Mouse (Mus musculus): ENCODE data around the gene Pgm2.

The Pgm2 gene

GRCm38 (mm10) chr5:64149184-64150127 is 56.7 kb downstream of the Pgm2 start:
- DNase-seq = peak; percentile 53

GRCm38 (mm10) chr5:64153319-64153718 is 60.6 kb downstream of the Pgm2 start:
- no peak for DNase-seq

- DNase-seq = peak; percentile 54
Measured at GRCm38 (mm10) chr5:64155861-64156550, 63.3 kb downstream of the Pgm2 start, which contains the start of gene Tbc1d1. Gene Tbc1d1, plus strand, starts transcription at chr5:64156305.

GRCm38 (mm10) chr5:64156579-64156978 is 63.8 kb downstream of the Pgm2 start:
- no peak for DNase-seq

- DNase-seq = peak; percentile 68
Measured at GRCm38 (mm10) chr5:64157926-64158325, 65.2 kb downstream of the Pgm2 start.

- DNase-seq = peak; percentile 20
Measured at GRCm38 (mm10) chr5:64158501-64158900, 65.8 kb downstream of the Pgm2 start.

- DNase-seq = peak; percentile 59
Measured at GRCm38 (mm10) chr5:64159065-64159780, 66.5 kb downstream of the Pgm2 start.

GRCm38 (mm10) chr5:64159781-64160704 is 67.3 kb downstream of the Pgm2 start:
- peak; percentile 80 for DNase-seq

GRCm38 (mm10) chr5:64160705-64161391 is 68.1 kb downstream of the Pgm2 start:
- peak; percentile 23 for DNase-seq

GRCm38 (mm10) chr5:64161917-64162316 is 69.2 kb downstream of the Pgm2 start:
- DNase-seq = no peak

- DNase-seq = no peak
Measured at GRCm38 (mm10) chr5:64162582-64162981, 69.8 kb downstream of the Pgm2 start.

- DNase-seq = no peak
Measured at GRCm38 (mm10) chr5:64164414-64164813, 71.7 kb downstream of the Pgm2 start.

- DNase-seq = no peak
Measured at GRCm38 (mm10) chr5:64165826-64166225, 73.1 kb downstream of the Pgm2 start.

- no peak for DNase-seq
Measured at GRCm38 (mm10) chr5:64168990-64169540, 76.3 kb downstream of the Pgm2 start.

- no peak for DNase-seq
Measured at GRCm38 (mm10) chr5:64172884-64173283, 80.1 kb downstream of the Pgm2 start.

- DNase-seq = no peak
Measured at GRCm38 (mm10) chr5:64173302-64173701, 80.6 kb downstream of the Pgm2 start.

- DNase-seq = no peak
Measured at GRCm38 (mm10) chr5:64174429-64174935, 81.7 kb downstream of the Pgm2 start.
